Mouse (Mus musculus): ENCODE data around the gene Cyb5r1.

- TF ChIP-seq POLR2A (IDR thresholded peaks at IDR 0.05; ENCODE audit: borderline replicate concordance, insufficient read depth, low read length), result peak; percentile 99
- no peak for TF ChIP-seq CTCF (IDR thresholded peaks at IDR 0.05; ENCODE audit: borderline replicate concordance, insufficient read depth, low read depth, low read length)
Observed at GRCm38 (mm10) chr1:134361857-134362212, 43.5 kb upstream of the Cyb5r1 start, which contains the start of gene Tmem183a.

All from cerebellum, adult 2 months (tissue).